Mouse (Mus musculus) erythroblast, embryonic 14.5 days (primary cell): ENCODE results near the gene Chpf2.

Experiments
- GATA1 ChIP-seq: IDR thresholded peaks from 2 replicates; pipeline ENCODE4 v1.6.1; 2012; ENCODE audit warnings: low read length, inconsistent platforms, mixed read lengths
- TAL1 ChIP-seq: IDR thresholded peaks from 3 replicates; pipeline ENCODE4 v1.6.1; 2012; ENCODE audit warnings: low read length, inconsistent platforms, mixed read lengths

- no peak for TF ChIP-seq TAL1
- no peak for TF ChIP-seq GATA1
Measured at GRCm38 (mm10) chr5:24591796-24592470, 5.4 kb downstream of the Chpf2 start.
